Mouse (Mus musculus): ENCODE measurements around the gene Lix1. TPM values are rescaled to one million over a fixed set of nuclear protein-coding genes. Genes with fewer than 3 reads are reported as not detected.

Lix1 gene
- total RNA-seq, 2 experiments from 2014 or later, result 0.82 to 2.0 TPM

GRCm38 (mm10) chr17:17398664-17399063, 3.8 kb upstream of the Lix1 start:
- Histone ChIP-seq H3K27ac (no peak overlapping the region), H3K4me3 (no peak overlapping the region)
- DNase-seq, result no peak
- intact Hi-C loops (cut with DNase I), result loop anchor here (10.0 kb wide), 1 partner anchor 166 kb away; no protein-coding TSS in a partner anchor
- no peak for TF ChIP-seq CTCF (IDR thresholded peaks at IDR 0.05)

- intact Hi-C loops (cut with DNase I), result no loop called here
- H3K4me3 ChIP-seq, result peak overlapping the region; percentile 15
- no peak for DNase-seq
- H3K27ac ChIP-seq, result no peak overlapping the region
- TF ChIP-seq CTCF (IDR thresholded peaks at IDR 0.05), result no peak
These were observed 566 bp downstream of the Lix1 start for GRCm38 (mm10) chr17:17403038-17403437.

GRCm38 (mm10) chr17:17403578-17404112, 1.2 kb downstream of the Lix1 start:
- no peak for DNase-seq
- intact Hi-C loops (cut with DNase I), result no loop called here
- TF ChIP-seq CTCF (IDR thresholded peaks at IDR 0.05), result no peak
- Histone ChIP-seq H3K27ac (no peak overlapping the region), H3K4me3 (no peak overlapping the region)

- Histone ChIP-seq H3K27ac (no peak overlapping the region), H3K4me3 (no peak overlapping the region)
- intact Hi-C loops (cut with DNase I), result no loop called here
- TF ChIP-seq CTCF (IDR thresholded peaks at IDR 0.05), result no peak
- DNase-seq, result peak; percentile 22
These were observed 2.5 kb downstream of the Lix1 start for GRCm38 (mm10) chr17:17404811-17405544.

GRCm38 (mm10) chr17:17405606-17406005, 3.1 kb downstream of the Lix1 start:
- H3K4me3 ChIP-seq, result no peak overlapping the region
- intact Hi-C loops (cut with DNase I), result no loop called here
- TF ChIP-seq CTCF (IDR thresholded peaks at IDR 0.05), result no peak
- H3K27ac ChIP-seq, result no peak overlapping the region
- DNase-seq, result no peak

- intact Hi-C loops (cut with DNase I), result no loop called here
- no peak for DNase-seq
- Histone ChIP-seq H3K27ac (no peak overlapping the region), H3K4me3 (no peak overlapping the region)
- TF ChIP-seq CTCF (IDR thresholded peaks at IDR 0.05), result no peak
These were observed 5.7 kb downstream of the Lix1 start for GRCm38 (mm10) chr17:17408137-17408536.

- no peak for DNase-seq
- TF ChIP-seq CTCF (IDR thresholded peaks at IDR 0.05), result no peak
- Histone ChIP-seq H3K4me3 (no peak overlapping the region), H3K27ac (no peak overlapping the region)
- intact Hi-C loops (cut with DNase I), result no loop called here
These were observed 6.4 kb downstream of the Lix1 start for GRCm38 (mm10) chr17:17408720-17409478.

GRCm38 (mm10) chr17:17409601-17410000, 7.1 kb downstream of the Lix1 start:
- intact Hi-C loops (cut with DNase I), result no loop called here
- no peak for TF ChIP-seq CTCF (IDR thresholded peaks at IDR 0.05)
- no peak for DNase-seq
- Histone ChIP-seq H3K4me3 (no peak overlapping the region), H3K27ac (no peak overlapping the region)

- H3K4me3 ChIP-seq, result no peak overlapping the region
- intact Hi-C loops (cut with DNase I), result no loop called here
- no peak overlapping the region for H3K27ac ChIP-seq
- DNase-seq, result no peak
- TF ChIP-seq CTCF (IDR thresholded peaks at IDR 0.05), result no peak
These were observed 9.0 kb downstream of the Lix1 start for GRCm38 (mm10) chr17:17411443-17411842.

GRCm38 (mm10) chr17:17412176-17412575, 9.7 kb downstream of the Lix1 start:
- intact Hi-C loops (cut with DNase I), result no loop called here
- H3K27ac ChIP-seq, result no peak overlapping the region
- no peak overlapping the region for H3K4me3 ChIP-seq
- no peak for DNase-seq
- no peak for TF ChIP-seq CTCF (IDR thresholded peaks at IDR 0.05)

GRCm38 (mm10) chr17:17414206-17414605, 11.7 kb downstream of the Lix1 start:
- no peak overlapping the region for H3K4me3 ChIP-seq
- intact Hi-C loops (cut with DNase I), result no loop called here
- H3K27ac ChIP-seq, result no peak overlapping the region
- no peak for TF ChIP-seq CTCF (IDR thresholded peaks at IDR 0.05)
- no peak for DNase-seq

GRCm38 (mm10) chr17:17424609-17425307, 22.3 kb downstream of the Lix1 start:
- Histone ChIP-seq H3K4me3 (no peak overlapping the region), H3K27ac (no peak overlapping the region)
- TF ChIP-seq CTCF (IDR thresholded peaks at IDR 0.05), result no peak
- DNase-seq, result no peak
- intact Hi-C loops (cut with DNase I), result no loop called here

All from gastrocnemius, adult 2 months (tissue).